Mouse (Mus musculus) intestine, postnatal 0 days (tissue): ENCODE results near the gene Polh. TPM values are rescaled to one million over a fixed set of nuclear protein-coding genes. Genes with fewer than 3 reads are reported as not detected.

Experiments
- ATAC-seq: fragments of 200-750 bp; cut with Nextera tagmentation; 2 replicates; pipeline ENCODE4 v1.8.0; 2017; ENCODE audit warnings: mild to moderate bottlenecking, moderate TSS enrichment, moderate library complexity
- H3K27ac ChIP-seq: fragments of 300-500 bp; sonication (generic); 2 replicates; pipeline ENCODE4 v1.5.1; 2014; ENCODE audit warnings: mild to moderate bottlenecking, low read depth, low read length, moderate library complexity
- H3K27me3 ChIP-seq: fragments of 300-500 bp; sonication (generic); replicated peaks from 2 replicates; pipeline ENCODE4 v1.6.1; 2014; ENCODE audit warnings: low read length, mixed read lengths; ENCODE audit not compliant: control insufficient read depth, insufficient read depth
- H3K36me3 ChIP-seq: fragments of 300-500 bp; sonication (generic); 2 replicates; pipeline ENCODE4 v1.6.1; 2014; ENCODE audit warnings: mild to moderate bottlenecking, moderate library complexity; ENCODE audit not compliant: control insufficient read depth, insufficient read depth
- H3K4me1 ChIP-seq: fragments of 300-500 bp; sonication (generic); replicated peaks from 2 replicates; pipeline ENCODE4 v1.6.1; 2014; ENCODE audit warnings: antibody characterized with exemption, low read length, mixed read lengths; ENCODE audit not compliant: control insufficient read depth, insufficient read depth
- H3K4me2 ChIP-seq: fragments of 300-500 bp; sonication (generic); replicated peaks from 2 replicates; pipeline ENCODE4 v1.6.1; 2014; ENCODE audit warnings: low read depth, mild to moderate bottlenecking, moderate library complexity
- H3K4me3 ChIP-seq: fragments of 300-500 bp; sonication (generic); 2 replicates; pipeline ENCODE4 v1.5.1; 2014; ENCODE audit warnings: low read depth, low read length
- H3K9ac ChIP-seq: fragments of 300-500 bp; sonication (generic); 2 replicates; pipeline ENCODE4 v1.6.1; 2014; ENCODE audit warnings: mild to moderate bottlenecking, low read depth, low read length
- H3K9me3 ChIP-seq: fragments of 300-500 bp; sonication (generic); 2 replicates; pipeline ENCODE4 v1.6.1; 2016; ENCODE audit warnings: mixed run types; ENCODE audit not compliant: control insufficient read depth
- CTCF ChIP-seq: sonication (generic); IDR thresholded peaks from 2 replicates; pipeline ENCODE4 v1.5.1; 2016; ENCODE audit warnings: low read depth, mild to moderate bottlenecking, control low read depth, antibody characterized with exemption, moderate library complexity
- WGBS: fragments of 180-500 bp; shearing (Covaris S2); extraction: QIAGEN DNeasy Blood & Tissue Kit; methylation state at CpG from one replicate; pipeline ENCODE4 v1.1.7; 2014; 5-methylcytosine and 5-hydroxymethylcytosine counted together
- polyA plus RNA-seq: library from polyadenylated mRNA; unstranded; fragments of >200 nt; fragmentation: Nextera tagmentation; extraction: Ambion mirVana; gene quantifications from 2 replicates; pipeline ENCODE4 v1.2.1, GENCODE M21; 2015

The Polh gene
- polyA plus RNA-seq, 1 experiment from 2014 or later = 4.7 TPM

DNA sequence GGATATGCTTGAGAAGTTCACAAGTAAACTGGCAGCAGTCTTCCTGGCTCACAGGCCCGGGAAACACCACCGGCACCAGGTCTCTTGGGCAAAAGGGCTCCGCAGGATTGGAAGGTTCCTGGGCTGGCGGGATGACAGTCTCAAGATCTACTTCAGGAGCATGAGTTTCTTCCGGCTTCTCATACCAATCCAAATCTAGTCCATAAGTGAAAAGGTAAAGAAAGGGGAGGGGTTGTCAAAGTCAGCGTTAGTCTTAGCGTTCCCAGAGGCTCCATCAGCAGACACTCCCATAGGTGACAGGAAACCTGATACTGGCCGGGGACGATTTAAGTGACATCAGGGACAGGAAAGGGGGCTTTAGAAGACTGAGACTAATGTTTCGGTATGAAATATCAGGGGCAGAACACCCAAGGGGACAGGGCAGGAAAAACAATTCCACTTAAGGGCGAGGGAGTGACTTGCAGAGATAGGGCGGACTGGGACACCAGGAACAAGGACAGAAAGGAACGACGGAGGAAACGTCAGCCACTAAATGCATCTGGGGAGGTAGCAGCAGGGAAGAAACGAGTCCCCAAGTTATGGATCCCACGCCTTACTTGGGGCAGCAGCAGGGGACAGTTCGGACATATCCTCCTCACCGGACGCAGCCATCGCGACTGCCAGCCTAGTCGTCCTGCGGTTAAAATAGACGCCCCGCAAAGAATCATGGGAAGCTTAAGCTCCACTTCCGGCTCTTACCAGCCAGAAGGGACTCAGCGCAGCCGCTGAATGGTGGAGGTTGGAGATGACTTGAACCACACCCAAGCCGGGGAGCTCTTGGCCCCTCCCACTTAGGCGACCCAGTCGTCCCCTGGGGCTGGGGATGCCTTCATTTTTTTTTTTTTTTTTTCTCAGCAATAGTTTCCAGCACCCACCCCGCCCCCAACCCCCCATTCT is 49.3 kb downstream of the Polh start, which contains the start of gene Mad2l1bp:
Gene Mad2l1bp (minus strand): TSS at position 707 of the 936 bp plus-strand sequence.
- peak; percentile 82 for ATAC-seq
- H3K4me2 ChIP-seq = peak within 1 kb of the TSS; percentile 82
- H3K27ac ChIP-seq = peak within 1 kb of the TSS; percentile 80
- H3K9ac ChIP-seq = peak within 1 kb of the TSS; percentile 74
- peak within 1 kb of the TSS; percentile 72 for H3K4me3 ChIP-seq
- 2% methylated on average over 33 of the region's 33 CpGs for WGBS
- peaks cover 11% of the 10 kb centered on the region; the same call in 1 of the 2 replicates for H3K36me3 ChIP-seq
- H3K27me3 ChIP-seq = no peaks in the 10 kb centered on the region
- H3K4me1 ChIP-seq = no peaks in the 10 kb centered on the region
- no peak for TF ChIP-seq CTCF
- no peaks in the 10 kb centered on the region for H3K9me3 ChIP-seq

DNA sequence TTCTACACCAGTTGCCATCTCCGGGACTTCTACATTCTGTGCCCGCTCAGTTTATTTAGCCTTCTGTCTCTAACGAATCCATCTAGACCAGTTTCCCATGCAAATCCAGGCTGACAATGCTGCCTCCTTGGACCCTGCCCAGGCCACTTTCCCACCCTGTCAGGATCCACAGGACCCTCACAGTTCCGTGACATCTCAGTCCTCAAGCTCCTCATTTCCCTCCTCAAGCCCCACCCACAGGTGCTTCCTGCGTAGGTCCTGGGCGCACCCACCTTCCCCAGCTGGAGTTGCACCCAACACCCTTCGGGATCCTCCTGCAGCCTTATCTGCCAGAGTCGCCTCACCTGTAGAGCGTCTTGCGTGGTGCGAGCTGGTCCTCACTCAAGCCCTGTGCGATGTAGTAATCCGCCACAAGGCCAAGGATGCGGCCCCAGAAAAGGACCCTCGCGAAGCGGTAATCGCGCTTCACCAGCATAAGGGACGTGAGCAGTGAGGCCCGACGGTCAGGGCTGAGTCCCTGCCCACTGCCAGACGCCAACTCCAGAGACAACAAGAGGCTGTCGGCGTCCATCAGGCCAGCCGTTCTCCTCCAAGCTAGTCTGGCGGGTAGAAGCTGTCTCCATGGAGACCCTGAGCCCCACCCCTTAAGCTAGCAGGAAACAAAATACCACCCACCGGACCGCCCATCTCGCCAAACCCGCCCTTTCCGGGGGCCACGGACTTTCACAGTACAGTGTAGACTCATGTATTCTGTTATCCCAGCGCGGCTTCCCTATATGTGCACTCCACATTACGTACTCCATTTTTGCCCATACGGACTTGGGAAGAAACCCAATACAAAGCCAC is 58.6 kb downstream of the Polh start, which contains the start of gene Rsph9:
Gene Rsph9 (minus strand): TSS at position 639 of the 846 bp plus-strand sequence.
- Histone ChIP-seq H3K9ac (0 out of 2 replicates have a peak within 1 kb of the TSS, but pooled peaks have one; percentile 17), H3K4me2 (peak within 1 kb of the TSS; percentile 72), H3K27me3 (no peaks in the 10 kb centered on the region), H3K9me3 (no peaks in the 10 kb centered on the region), H3K4me3 (peak within 1 kb of the TSS; percentile 29), H3K4me1 (no peaks in the 10 kb centered on the region), H3K36me3 (peaks cover 29% of the 10 kb centered on the region), H3K27ac (no peak within 1 kb of the TSS)
- no peak for TF ChIP-seq CTCF
- ATAC-seq = peak; percentile 88
- WGBS = 6% methylated on average over 37 of the region's 37 CpGs

DNA sequence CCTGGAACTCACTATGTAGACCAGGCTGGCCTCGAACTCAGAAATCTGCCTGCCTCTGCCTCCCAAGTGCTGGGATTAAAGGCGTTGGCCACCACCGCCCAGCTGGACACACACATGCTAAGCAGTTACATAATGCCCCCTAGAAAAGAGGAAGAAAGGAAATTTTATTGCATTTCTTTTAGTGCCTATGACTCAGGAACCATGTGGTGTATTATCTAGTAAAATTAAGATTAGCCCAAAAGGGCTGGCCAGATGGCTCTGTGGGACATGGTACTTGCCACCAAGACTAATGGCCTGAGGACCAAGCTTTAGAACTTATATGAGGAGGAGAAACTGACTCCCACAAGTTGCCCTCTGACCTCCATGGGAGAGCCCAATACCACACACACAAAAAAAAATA is 62.6 kb downstream of the Polh start:
- 88% methylated on average over 3 of the region's 3 CpGs for WGBS
- TF ChIP-seq CTCF = no peak
- ATAC-seq = no peak

DNA sequence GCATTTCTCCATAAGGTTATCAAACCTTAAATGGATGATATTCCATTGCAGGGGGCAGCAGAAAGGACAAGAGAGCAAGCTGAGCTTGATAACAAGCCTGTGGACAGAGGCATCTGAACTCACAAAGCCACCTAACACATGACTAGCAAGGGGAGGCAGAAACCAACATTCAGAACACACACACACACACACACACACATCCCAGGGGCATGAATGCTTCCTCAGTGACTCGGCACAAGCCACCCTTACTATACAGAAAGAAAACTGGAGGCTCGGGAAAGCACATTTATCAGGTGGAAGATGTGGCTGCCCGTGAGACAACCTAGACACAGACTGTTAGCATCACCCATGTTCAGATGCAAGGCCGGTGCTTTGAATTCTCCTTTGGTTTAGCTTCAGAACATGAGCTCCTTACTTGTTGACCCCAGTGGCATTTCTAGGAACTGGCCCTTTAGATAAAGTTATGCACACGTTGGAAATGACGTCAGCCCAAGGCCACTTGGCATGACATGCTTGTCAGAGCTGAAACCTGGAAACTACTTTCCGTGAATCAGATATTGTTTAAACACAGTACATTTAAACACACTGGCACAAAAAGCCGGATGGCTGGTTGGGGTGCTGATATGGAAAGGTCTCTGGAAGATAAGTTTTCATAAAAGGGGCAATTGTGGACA is 63.7 kb downstream of the Polh start:
- Histone ChIP-seq H3K27ac (no peak overlapping the region), H3K4me1 (no peaks in the 10 kb centered on the region), H3K27me3 (no peaks in the 10 kb centered on the region), H3K36me3 (no peaks in the 10 kb centered on the region), H3K9me3 (no peaks in the 10 kb centered on the region), H3K9ac (no peak overlapping the region), H3K4me2 (no peak overlapping the region), H3K4me3 (no peak overlapping the region)
- TF ChIP-seq CTCF = no peak
- no peak for ATAC-seq
- WGBS = 62% methylated on average over 8 of the region's 8 CpGs

More for the DNA sequence above, 62.6 kb downstream of the Polh start:
- H3K9ac ChIP-seq = no peak overlapping the region
- no peak overlapping the region for H3K4me3 ChIP-seq
- no peaks in the 10 kb centered on the region for H3K27me3 ChIP-seq
- no peaks in the 10 kb centered on the region for H3K36me3 ChIP-seq
- no peaks in the 10 kb centered on the region for H3K9me3 ChIP-seq
- H3K4me1 ChIP-seq = no peaks in the 10 kb centered on the region
- H3K4me2 ChIP-seq = no peak overlapping the region
- H3K27ac ChIP-seq = no peak overlapping the region

DNA sequence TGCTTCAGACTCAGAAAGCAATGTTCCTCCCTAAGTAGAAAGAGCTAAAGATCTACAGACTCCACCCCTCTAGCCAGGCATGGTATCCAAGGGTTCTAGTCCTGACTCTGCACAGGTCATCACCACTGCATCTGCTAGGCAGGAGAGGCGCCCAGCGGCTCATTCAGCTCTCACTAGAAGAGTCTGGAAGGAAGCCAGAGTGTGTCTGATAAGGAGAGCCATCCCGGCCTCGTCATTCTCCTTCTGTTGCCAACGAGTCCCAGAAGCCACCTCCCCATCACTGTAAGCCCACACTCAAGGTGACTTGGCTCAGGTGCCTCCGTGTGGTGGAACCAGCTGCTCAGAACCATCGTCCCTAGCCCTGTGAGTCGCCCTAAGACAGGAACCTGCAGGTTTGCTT is 69.6 kb downstream of the Polh start:
- no peaks in the 10 kb centered on the region for H3K9me3 ChIP-seq
- no peak for TF ChIP-seq CTCF
- H3K4me1 ChIP-seq = no peaks in the 10 kb centered on the region
- H3K9ac ChIP-seq = no peak overlapping the region
- H3K36me3 ChIP-seq = peaks cover 9% of the 10 kb centered on the region
- H3K27ac ChIP-seq = no peak overlapping the region
- no peak for ATAC-seq
- H3K4me3 ChIP-seq = no peak overlapping the region
- no peaks in the 10 kb centered on the region for H3K27me3 ChIP-seq
- no peak overlapping the region for H3K4me2 ChIP-seq
- 55% methylated on average over 8 of the region's 8 CpGs for WGBS
